Mouse (Mus musculus) cortical plate, adult 2 months (tissue): ENCODE data around the gene Rnf208.

ENCODE experiments used
- CTCF ChIP-seq: fragments of 200-500 bp; IDR thresholded peaks from 2 replicates; pipeline ENCODE4 v1.5.1; 2011; ENCODE audit warnings: mild to moderate bottlenecking, control low read depth, low read length; ENCODE audit not compliant: insufficient read depth; ENCODE audit errors: extremely low read depth
- POLR2A ChIP-seq: fragments of 200-500 bp; IDR thresholded peaks from 2 replicates; pipeline ENCODE4 v1.6.1; 2011; ENCODE audit warnings: mild to moderate bottlenecking, low read length, control low read depth; ENCODE audit not compliant: insufficient read depth; ENCODE audit errors: extremely low read depth

DNA sequence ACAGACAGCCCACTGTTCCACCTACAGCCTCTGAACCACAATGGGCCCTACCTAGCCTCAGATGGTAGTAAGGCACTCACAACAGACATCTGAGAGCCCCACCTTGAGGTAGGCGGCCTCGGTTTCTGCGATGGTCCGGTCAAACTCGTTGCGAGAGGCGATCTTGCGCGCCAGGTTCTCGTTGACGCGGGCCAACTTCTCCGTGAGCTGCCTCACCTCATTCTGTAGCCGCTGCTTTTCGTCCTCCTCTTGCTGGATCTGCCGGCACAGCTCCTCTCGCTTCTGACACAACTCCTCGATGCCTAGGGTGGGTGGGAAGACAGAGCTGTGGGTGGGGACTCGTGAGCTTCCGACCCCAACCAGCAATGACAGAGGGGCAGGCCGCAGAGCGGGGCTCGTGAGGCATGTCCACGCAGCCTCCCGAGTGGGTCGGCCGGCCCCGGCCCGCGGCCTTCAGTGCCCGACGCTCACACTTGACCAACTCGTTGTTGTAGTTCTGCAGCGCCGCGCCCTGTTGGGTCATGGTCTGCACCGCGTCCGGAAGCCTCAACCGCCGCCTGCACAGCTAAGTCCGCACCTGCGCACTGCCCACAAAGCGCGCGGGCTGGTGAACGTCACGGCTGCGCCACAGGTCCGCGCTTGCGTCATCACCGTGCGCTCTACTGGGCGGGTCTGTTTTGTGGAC lies 29.9 kb downstream of the Rnf208 start, which contains the start of the genes Ssna1 and Anapc2:
- TF ChIP-seq CTCF (0 out of 2 replicates have a peak, but pooled peaks have one; percentile 20), POLR2A (peak; percentile 92)
